Mouse (Mus musculus) c-Kit-positive CD71-negative TER-119-negative erythroid progenitor cells, embryonic 14.5 days (primary cell): ENCODE results near the gene Olfr522.

Source experiments
- DNase-seq: peaks from one replicate; pipeline ENCODE4 v3.0.0-alpha.2; 2013; ENCODE audit warnings: low read depth

Gene Olfr522

DNA sequence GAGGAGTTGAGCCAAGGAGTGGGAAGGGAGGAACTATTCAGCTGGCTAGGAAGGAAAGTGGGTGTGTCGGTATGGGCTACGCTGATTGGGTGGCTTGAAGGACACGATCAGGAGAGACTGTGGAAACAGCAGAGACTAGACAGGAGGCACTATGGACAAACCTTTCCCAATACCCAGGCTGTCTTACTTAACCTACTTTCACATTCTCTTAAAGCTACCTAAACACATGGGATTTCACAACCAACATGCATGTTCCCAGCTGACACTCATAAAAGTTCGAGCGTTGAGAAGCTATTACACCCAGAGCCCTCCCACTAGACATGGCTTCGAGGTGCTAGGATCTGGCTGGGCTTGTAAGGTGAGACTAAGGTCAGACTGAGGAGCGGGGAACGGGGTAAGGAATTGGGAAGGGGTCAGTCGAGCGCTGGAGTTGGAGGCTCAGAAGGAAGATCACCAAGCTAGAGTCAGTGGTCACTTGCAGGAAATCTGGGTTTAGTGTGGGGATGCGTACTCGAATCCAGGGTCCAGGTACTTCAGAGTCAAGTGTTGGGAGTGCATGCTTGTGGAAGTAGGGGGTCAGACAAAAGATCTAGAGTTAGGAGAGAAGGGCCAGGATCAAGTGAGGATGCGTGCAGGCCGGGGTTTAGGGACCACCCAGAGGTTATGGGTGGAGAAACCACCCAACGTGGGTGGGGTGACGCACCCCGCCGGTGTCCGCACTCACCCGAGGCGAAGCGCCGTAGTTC lies 48.8 kb downstream of the Olfr522 start, which contains the start of gene Paox:
Paox (plus strand) TSS at position 217 of the 746 bp plus-strand sequence.
- no peak for DNase-seq

DNA sequence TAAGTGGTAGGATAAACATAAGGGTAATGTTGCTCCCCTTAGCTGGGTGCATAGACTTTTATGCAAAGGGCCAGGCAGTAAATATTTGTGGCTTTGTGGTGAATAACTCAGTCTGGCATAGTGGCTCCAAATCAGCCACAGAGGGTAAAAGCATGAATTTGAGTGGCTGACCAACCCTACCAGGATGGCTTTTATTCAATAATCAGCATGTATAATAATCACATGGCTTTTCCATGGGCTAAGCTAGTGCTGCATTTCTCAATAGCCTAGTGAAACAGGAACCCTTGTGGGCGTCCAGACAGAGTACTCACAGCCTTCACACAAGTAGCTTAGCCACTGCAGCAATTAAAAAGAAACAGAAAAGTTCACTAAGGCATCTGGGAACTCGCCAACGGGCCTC lies 52.6 kb downstream of the Olfr522 start:
- no peak for DNase-seq
